Mouse (Mus musculus) gastrocnemius, postnatal 25 days (tissue): Measurements from ENCODE around the gene Bcat1. TPM values are rescaled to one million over a fixed set of nuclear protein-coding genes. Genes with fewer than 3 reads are reported as not detected.

Experiments
- total RNA-seq, 2 experiments: library from RNA; stranded (reverse); gene quantifications; 1 replicate in 1 of 2; 2 replicates in 1 of 2; pipeline ENCODE4 v1.2.3; 2021

Bcat1 gene
- total RNA-seq, 2 experiments from 2014 or later: 3.4 to 3.7 TPM

Other genes starting within 250 kb of the Bcat1 start
- 1 to 10 TPM; 1.0 to 1.2 TPM for gene Lrmp, start 39.5 kb upstream of the Bcat1 start, total RNA-seq
- under 1 TPM; 0.19 to 0.26 TPM for gene Casc1, start 134.8 kb upstream of the Bcat1 start, total RNA-seq
- 10 to 100 TPM; 49.1 to 56.8 TPM for gene Etfrf1, start 134.9 kb upstream of the Bcat1 start, total RNA-seq
- gene Kras, start 174.1 kb upstream of the Bcat1 start, total RNA-seq: 10 to 100 TPM; 18.5 to 20.8 TPM